Mouse (Mus musculus): Measurements from ENCODE around the gene Hvcn1. TPM values are rescaled to one million over a fixed set of nuclear protein-coding genes. Genes with fewer than 3 reads are reported as not detected.

The Hvcn1 gene
- polyA plus RNA-seq, 1 experiment from 2014 or later = 1.6 TPM

DNA sequence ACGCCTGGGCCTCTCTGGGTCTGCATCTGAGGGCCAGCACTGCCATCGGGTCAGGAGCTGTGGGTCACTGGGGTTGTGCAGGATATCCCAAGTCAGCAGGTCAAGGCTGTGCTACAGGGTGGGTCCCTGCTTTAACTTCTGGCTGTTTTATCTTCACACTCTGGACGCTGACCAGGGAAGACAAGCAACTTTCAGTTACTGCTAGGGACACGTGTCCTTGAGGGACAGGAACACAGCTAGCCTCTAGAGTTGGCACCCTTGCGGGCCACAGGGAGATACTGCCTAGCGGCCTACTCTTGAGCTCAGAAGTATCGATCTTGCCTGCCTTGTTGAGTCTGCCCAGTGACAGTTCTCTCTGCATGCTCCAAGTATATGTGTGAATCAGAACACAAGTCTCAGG lies 33.0 kb downstream of the Hvcn1 start:
- peaks cover 16% of the 10 kb centered on the region; the same call in 1 of the 2 replicates for H3K36me3 ChIP-seq (ENCODE audit: control insufficient read depth, insufficient read depth, low read length)

DNA sequence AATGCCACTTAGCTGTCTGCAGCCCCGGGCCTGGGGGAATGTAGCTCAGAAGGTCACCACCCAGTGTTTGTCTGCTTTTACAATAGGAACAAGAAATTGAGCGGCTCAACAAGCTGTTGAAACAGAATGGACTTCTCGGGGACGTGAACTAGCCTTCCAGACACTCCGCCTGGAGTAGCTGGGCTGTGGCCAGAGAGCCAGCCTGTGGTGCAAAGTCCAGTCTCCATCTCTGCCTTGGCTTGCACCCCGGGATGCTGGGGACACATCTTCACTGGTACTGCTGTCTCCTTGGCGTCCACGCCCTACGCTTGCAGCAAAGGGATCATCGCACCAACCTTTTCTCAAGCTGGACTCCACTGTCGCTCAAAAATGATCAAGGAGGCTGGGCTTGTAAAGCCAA lies 33.9 kb downstream of the Hvcn1 start:
- H3K9me3 ChIP-seq (ENCODE audit: control insufficient read depth, low read length) = no peaks in the 10 kb centered on the region
- H3K36me3 ChIP-seq (ENCODE audit: control insufficient read depth, insufficient read depth, low read length) = peaks cover 16% of the 10 kb centered on the region; the same call in 1 of the 2 replicates
- 89% methylated on average over 11 of the region's 11 CpGs for WGBS
- H3K4me3 ChIP-seq (ENCODE audit: control insufficient read depth in 1 of 2, insufficient read depth in 1 of 2, low read depth in 1 of 2, low read length in 2 of 2) = no peak overlapping the region
- H3K27ac ChIP-seq (replicated peaks in 1 of 2; ENCODE audit: control insufficient read depth in 1 of 2, insufficient read depth in 1 of 2, low read depth in 2 of 2, low read length in 2 of 2) = no peak overlapping the region
- no peaks in the 10 kb centered on the region for H3K27me3 ChIP-seq (ENCODE audit: control insufficient read depth, insufficient read depth, low read length)
- no peak overlapping the region for H3K4me2 ChIP-seq (ENCODE audit: low read length)
- no peak for ATAC-seq (ENCODE audit: insufficient number of reproducible peaks, insufficient read depth, low FRiP score, low read depth)
- peaks cover 0 to 7% of the 10 kb centered on the region in 2 experiments; a peak in 1 of 4 replicates for H3K4me1 ChIP-seq (ENCODE audit: control insufficient read depth in 2 of 2, insufficient read depth in 2 of 2, low read length in 2 of 2)
- no peak overlapping the region for H3K9ac ChIP-seq (ENCODE audit: low read length)

More for the DNA sequence above, 33.0 kb downstream of the Hvcn1 start:
- H3K4me2 ChIP-seq (ENCODE audit: low read length) = no peak overlapping the region
- no peaks in the 10 kb centered on the region for H3K9me3 ChIP-seq (ENCODE audit: control insufficient read depth, low read length)
- H3K4me1 ChIP-seq (ENCODE audit: control insufficient read depth in 2 of 2, insufficient read depth in 2 of 2, low read length in 2 of 2) = peaks cover 0 to 7% of the 10 kb centered on the region in 2 experiments; a peak in 1 of 4 replicates
- H3K27me3 ChIP-seq (ENCODE audit: control insufficient read depth, insufficient read depth, low read length) = no peaks in the 10 kb centered on the region
- no peak for ATAC-seq (ENCODE audit: insufficient number of reproducible peaks, insufficient read depth, low FRiP score, low read depth)
- H3K9ac ChIP-seq (ENCODE audit: low read length) = 0 out of 2 replicates have a peak overlapping the region, but pooled peaks have one; percentile 4
- no peak overlapping the region for H3K4me3 ChIP-seq (ENCODE audit: control insufficient read depth in 1 of 2, insufficient read depth in 1 of 2, low read depth in 1 of 2, low read length in 2 of 2)
- H3K27ac ChIP-seq (replicated peaks in 1 of 2; ENCODE audit: control insufficient read depth in 1 of 2, insufficient read depth in 1 of 2, low read depth in 2 of 2, low read length in 2 of 2) = no peak overlapping the region
- 45% methylated on average over 7 of the region's 7 CpGs for WGBS

DNA sequence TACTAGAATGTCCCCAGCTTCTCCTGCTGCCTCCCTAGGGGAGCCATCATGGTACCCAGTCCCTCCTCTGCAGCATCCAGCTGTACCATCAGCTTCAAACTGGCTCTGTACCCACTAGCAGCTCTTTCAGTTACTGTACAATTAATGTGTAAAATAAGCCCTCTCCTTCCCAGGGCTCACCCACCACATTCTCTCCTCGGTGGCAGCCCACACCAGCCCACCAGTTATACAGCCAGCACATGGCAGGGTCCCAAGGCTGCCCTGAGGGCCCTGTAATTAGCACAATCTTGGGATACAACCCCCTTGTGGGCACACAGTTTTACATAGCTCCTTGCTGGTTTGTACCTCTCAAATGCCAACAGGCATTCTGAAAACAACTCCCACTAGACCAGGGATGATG lies 34.4 kb downstream of the Hvcn1 start:
- Histone ChIP-seq H3K4me1 (ENCODE audit: control insufficient read depth in 2 of 2, insufficient read depth in 2 of 2, low read length in 2 of 2) (0 out of 4 replicates have a peak, but pooled peaks cover 0 to 7% of the 10 kb centered on the region in 2 experiments), H3K36me3 (ENCODE audit: control insufficient read depth, insufficient read depth, low read length) (peaks cover 16% of the 10 kb centered on the region; the same call in 1 of the 2 replicates), H3K4me3 (ENCODE audit: control insufficient read depth in 1 of 2, insufficient read depth in 1 of 2, low read depth in 1 of 2, low read length in 2 of 2) (no peak overlapping the region), H3K9me3 (ENCODE audit: control insufficient read depth, low read length) (no peaks in the 10 kb centered on the region), H3K4me2 (ENCODE audit: low read length) (no peak overlapping the region), H3K9ac (ENCODE audit: low read length) (no peak overlapping the region), H3K27me3 (ENCODE audit: control insufficient read depth, insufficient read depth, low read length) (no peaks in the 10 kb centered on the region), H3K27ac (replicated peaks in 1 of 2; ENCODE audit: control insufficient read depth in 1 of 2, insufficient read depth in 1 of 2, low read depth in 2 of 2, low read length in 2 of 2) (no peak overlapping the region)
- ATAC-seq (ENCODE audit: insufficient number of reproducible peaks, insufficient read depth, low FRiP score, low read depth) = no peak
- WGBS = 76% methylated on average over 1 of the region's 1 CpGs

GRCm38 (mm10) chr5:122242521-122243123 lies 36.0 kb downstream of the Hvcn1 start:
- WGBS = 83% methylated on average over 6 of the region's 6 CpGs
- ATAC-seq (ENCODE audit: insufficient number of reproducible peaks, insufficient read depth, low FRiP score, low read depth) = no peak
- no peaks in the 10 kb centered on the region for H3K27me3 ChIP-seq (ENCODE audit: control insufficient read depth, insufficient read depth, low read length)

DNA sequence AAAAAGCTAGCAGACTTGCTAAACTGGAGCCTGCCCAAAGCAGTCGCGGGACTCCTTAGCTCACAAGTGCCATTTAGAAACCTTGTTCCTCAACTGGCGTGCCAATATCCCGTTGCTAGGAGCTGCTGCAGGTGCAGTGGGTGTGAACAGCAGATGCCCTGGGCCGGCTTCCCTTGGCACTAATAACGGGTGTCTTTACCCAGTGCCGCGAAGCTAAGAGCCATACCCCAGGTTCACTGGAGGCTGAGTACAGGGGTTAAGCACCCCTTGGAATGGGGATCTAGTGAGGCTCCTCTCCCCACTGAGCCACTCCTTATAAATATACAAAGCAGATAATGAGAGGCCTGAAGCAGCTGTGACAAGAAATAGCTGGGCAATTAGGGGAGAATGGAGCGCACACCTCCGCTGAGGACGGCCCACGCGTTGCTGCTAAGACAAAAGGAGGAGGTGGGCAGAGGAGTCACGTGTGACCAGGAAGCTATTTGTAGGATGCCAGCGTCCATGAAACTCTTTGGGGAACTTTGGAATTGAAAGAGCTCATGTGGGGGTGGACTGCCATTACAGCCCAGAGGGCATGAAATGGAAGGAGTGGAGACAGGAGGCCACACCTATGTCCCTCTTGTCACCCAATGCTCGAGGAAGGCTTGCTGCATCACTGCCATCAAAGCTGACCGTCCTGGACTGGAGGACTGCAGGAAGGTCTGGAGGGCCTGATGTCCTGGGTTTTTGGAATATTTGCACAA lies 37.3 kb downstream of the Hvcn1 start:
- ATAC-seq (ENCODE audit: insufficient number of reproducible peaks, insufficient read depth, low FRiP score, low read depth) = no peak
- WGBS = 88% methylated on average over 17 of the region's 17 CpGs
- Histone ChIP-seq H3K4me3 (ENCODE audit: control insufficient read depth in 1 of 2, insufficient read depth in 1 of 2, low read depth in 1 of 2, low read length in 2 of 2) (no peak overlapping the region), H3K9me3 (ENCODE audit: control insufficient read depth, low read length) (no peaks in the 10 kb centered on the region), H3K4me1 (ENCODE audit: control insufficient read depth in 2 of 2, insufficient read depth in 2 of 2, low read length in 2 of 2) (peaks cover 4 to 10% of the 10 kb centered on the region in 2 experiments; a peak in 2 of 4 replicates), H3K9ac (ENCODE audit: low read length) (no peak overlapping the region), H3K27me3 (ENCODE audit: control insufficient read depth, insufficient read depth, low read length) (no peaks in the 10 kb centered on the region), H3K27ac (replicated peaks in 1 of 2; ENCODE audit: control insufficient read depth in 1 of 2, insufficient read depth in 1 of 2, low read depth in 2 of 2, low read length in 2 of 2) (no peak overlapping the region), H3K4me2 (ENCODE audit: low read length) (no peak overlapping the region), H3K36me3 (ENCODE audit: control insufficient read depth, insufficient read depth, low read length) (peaks cover 27% of the 10 kb centered on the region)

More at GRCm38 (mm10) chr5:122242521-122243123, 36.0 kb downstream of the Hvcn1 start:
- H3K36me3 ChIP-seq (ENCODE audit: control insufficient read depth, insufficient read depth, low read length) = peaks cover 20% of the 10 kb centered on the region
- no peak overlapping the region for H3K4me2 ChIP-seq (ENCODE audit: low read length)
- no peak overlapping the region for H3K27ac ChIP-seq (replicated peaks in 1 of 2; ENCODE audit: control insufficient read depth in 1 of 2, insufficient read depth in 1 of 2, low read depth in 2 of 2, low read length in 2 of 2)
- H3K9me3 ChIP-seq (ENCODE audit: control insufficient read depth, low read length) = no peaks in the 10 kb centered on the region
- no peak overlapping the region for H3K9ac ChIP-seq (ENCODE audit: low read length)
- peaks cover 2 to 10% of the 10 kb centered on the region in 2 experiments; a peak in 2 of 4 replicates for H3K4me1 ChIP-seq (ENCODE audit: control insufficient read depth in 2 of 2, insufficient read depth in 2 of 2, low read length in 2 of 2)
- H3K4me3 ChIP-seq (ENCODE audit: control insufficient read depth in 1 of 2, insufficient read depth in 1 of 2, low read depth in 1 of 2, low read length in 2 of 2) = no peak overlapping the region

GRCm38 (mm10) chr5:122245186-122245585 lies 38.6 kb downstream of the Hvcn1 start:
- peaks cover 3 to 4% of the 10 kb centered on the region in 2 experiments; a peak in 2 of 4 replicates for H3K4me1 ChIP-seq (ENCODE audit: control insufficient read depth in 2 of 2, insufficient read depth in 2 of 2, low read length in 2 of 2)
- H3K36me3 ChIP-seq (ENCODE audit: control insufficient read depth, insufficient read depth, low read length) = peaks cover 27% of the 10 kb centered on the region
- 63% methylated on average over 3 of the region's 3 CpGs for WGBS
- H3K9ac ChIP-seq (ENCODE audit: low read length) = no peak overlapping the region
- H3K27me3 ChIP-seq (ENCODE audit: control insufficient read depth, insufficient read depth, low read length) = no peaks in the 10 kb centered on the region
- no peaks in the 10 kb centered on the region for H3K9me3 ChIP-seq (ENCODE audit: control insufficient read depth, low read length)
- H3K4me2 ChIP-seq (ENCODE audit: low read length) = no peak overlapping the region
- H3K4me3 ChIP-seq (ENCODE audit: control insufficient read depth in 1 of 2, insufficient read depth in 1 of 2, low read depth in 1 of 2, low read length in 2 of 2) = no peak overlapping the region
- H3K27ac ChIP-seq (replicated peaks in 1 of 2; ENCODE audit: control insufficient read depth in 1 of 2, insufficient read depth in 1 of 2, low read depth in 2 of 2, low read length in 2 of 2) = no peak overlapping the region
- ATAC-seq (ENCODE audit: insufficient number of reproducible peaks, insufficient read depth, low FRiP score, low read depth) = no peak

GRCm38 (mm10) chr5:122246547-122247167 lies 40.1 kb downstream of the Hvcn1 start:
- Histone ChIP-seq H3K4me3 (ENCODE audit: control insufficient read depth in 1 of 2, insufficient read depth in 1 of 2, low read depth in 1 of 2, low read length in 2 of 2) (no peak overlapping the region), H3K27me3 (ENCODE audit: control insufficient read depth, insufficient read depth, low read length) (no peaks in the 10 kb centered on the region), H3K27ac (replicated peaks in 1 of 2; ENCODE audit: control insufficient read depth in 1 of 2, insufficient read depth in 1 of 2, low read depth in 2 of 2, low read length in 2 of 2) (no peak overlapping the region), H3K9ac (ENCODE audit: low read length) (no peak overlapping the region), H3K4me1 (ENCODE audit: control insufficient read depth in 2 of 2, insufficient read depth in 2 of 2, low read length in 2 of 2) (peaks cover 3 to 4% of the 10 kb centered on the region in 2 experiments; a peak in 2 of 4 replicates), H3K36me3 (ENCODE audit: control insufficient read depth, insufficient read depth, low read length) (peaks cover 26% of the 10 kb centered on the region), H3K9me3 (ENCODE audit: control insufficient read depth, low read length) (no peaks in the 10 kb centered on the region), H3K4me2 (ENCODE audit: low read length) (no peak overlapping the region)
- ATAC-seq (ENCODE audit: insufficient number of reproducible peaks, insufficient read depth, low FRiP score, low read depth) = no peak
- 86% methylated on average over 10 of the region's 10 CpGs for WGBS

Data from heart, embryonic 14.5 days (tissue).